7 mouse cellular contexts compared by ENCODE assay signal in the genomic region with DNA sequence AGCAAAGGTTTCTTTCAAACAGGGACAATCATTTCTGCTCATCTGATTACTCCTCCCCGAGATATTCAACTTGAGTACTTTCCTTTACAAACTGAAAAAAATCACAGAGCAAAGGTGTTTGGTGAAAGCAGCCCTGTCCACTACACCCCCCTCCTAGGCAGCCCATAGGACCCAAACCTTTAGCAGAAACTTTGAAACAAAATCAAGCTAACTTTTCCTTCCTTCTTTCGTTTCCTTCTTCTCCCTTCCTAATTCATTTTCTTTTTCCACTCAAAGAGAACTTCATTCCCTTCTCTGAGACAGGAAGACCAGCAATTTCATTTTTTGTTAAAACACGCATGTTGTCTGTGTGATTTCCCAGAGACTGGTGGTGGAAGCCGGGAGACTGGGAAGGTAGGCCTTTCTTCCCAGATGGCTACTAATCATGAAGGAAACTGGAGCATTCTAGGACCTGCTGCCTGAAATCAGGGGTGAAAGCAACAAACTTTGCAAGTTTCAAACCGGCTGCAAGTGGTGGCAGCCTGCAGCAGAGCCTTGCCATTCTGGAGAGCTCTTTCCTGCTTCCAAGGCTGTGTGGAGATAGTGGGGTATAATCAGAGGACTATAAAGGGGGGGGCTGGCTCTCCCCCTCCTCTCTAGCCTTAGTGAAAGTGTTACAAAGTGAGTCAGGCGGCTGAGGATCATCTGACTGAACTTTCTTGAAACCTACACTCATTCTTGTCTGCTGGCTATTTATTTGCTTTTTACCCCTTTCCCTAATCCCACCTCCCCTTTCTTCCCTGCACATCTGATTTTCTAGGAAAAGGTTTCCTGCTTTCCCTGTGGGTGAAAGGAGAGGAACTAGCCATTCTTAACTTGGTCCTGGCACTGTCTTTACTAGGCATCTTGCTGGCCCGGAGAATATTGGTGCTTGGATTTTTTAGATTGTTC. TPM values are rescaled to one million over a fixed set of nuclear protein-coding genes. Genes with fewer than 3 reads are reported as not detected.
A peak's percentile ranks its signal among the peaks of the same experiment; 100 is the strongest.
DNase-seq lines count a peak whose midpoint lies in the region; ATAC-seq and TF ChIP-seq lines count a peak whose summit lies in the region.

No protein-coding gene starts in this region.

- 17% methylated on average over 7 of the region's 7 CpGs for WGBS in lung, embryonic 15.5 days
- 34% methylated on average over 7 of the region's 7 CpGs for WGBS in forebrain, embryonic 11.5 days
- 38% methylated on average over 7 of the region's 7 CpGs for WGBS in hindbrain, postnatal 0 days
- WGBS in olfactory bulb, adult 2 months = 17% methylated on average over 7 of the region's 7 CpGs

- peak overlapping the region; percentile 69 for H3K27ac ChIP-seq in lung, embryonic 15.5 days
- no peak overlapping the region for H3K27ac ChIP-seq in forebrain, embryonic 11.5 days (ENCODE audit: low read depth, low read length)
- H3K27ac ChIP-seq in hindbrain, postnatal 0 days = peak overlapping the region; percentile 58
- peak overlapping the region; percentile 88 for H3K27ac ChIP-seq in olfactory bulb, adult 2 months (ENCODE audit: insufficient read depth, low read depth, low read length)

- no peak for ATAC-seq in lung, embryonic 15.5 days (ENCODE audit: borderline replicate concordance, extremely low read depth, low FRiP score, low TSS enrichment)
- ATAC-seq in forebrain, embryonic 11.5 days (replicated peaks; ENCODE audit: low FRiP score) = no peak
- ATAC-seq in hindbrain, postnatal 0 days = no peak
- no peak for ATAC-seq in inflammation-experienced regulatory T-cells, adult 6 months

- peaks cover 28% of the 10 kb centered on the region for H3K4me1 ChIP-seq in lung, embryonic 15.5 days
- H3K4me1 ChIP-seq in forebrain, embryonic 11.5 days (replicated peaks; ENCODE audit: control insufficient read depth, insufficient read depth, low read length) = peaks cover 40% of the 10 kb centered on the region
- H3K4me1 ChIP-seq in hindbrain, postnatal 0 days (ENCODE audit: insufficient read depth, low read length) = 0 out of 2 replicates have a peak, but pooled peaks cover 5% of the 10 kb centered on the region
- peaks cover 8% of the 10 kb centered on the region; the same call in 1 of the 2 replicates for H3K4me1 ChIP-seq in olfactory bulb, adult 2 months (ENCODE audit: control insufficient read depth, insufficient read depth, low read length)

- no peak for DNase-seq in lung, postnatal 36 days
- no peak for DNase-seq in forebrain, embryonic 11.5 days (ENCODE audit: low spot score)
- DNase-seq in hindbrain, postnatal 0 days (ENCODE audit: low spot score) = no peak
- no peak for DNase-seq in MN1 (ENCODE audit: low spot score)

- TF ChIP-seq POLR2A in olfactory bulb, adult 2 months (IDR thresholded peaks at IDR 0.05; ENCODE audit: insufficient read depth, low read depth, low read length) = no peak

- H3K27me3 ChIP-seq in lung, embryonic 15.5 days = peaks cover 10% of the 10 kb centered on the region
- no peaks in the 10 kb centered on the region for H3K27me3 ChIP-seq in forebrain, embryonic 11.5 days (ENCODE audit: control insufficient read depth, insufficient read depth, low read length)
- H3K27me3 ChIP-seq in hindbrain, postnatal 0 days (ENCODE audit: insufficient read depth, low read length) = no peaks in the 10 kb centered on the region

- peak overlapping the region; percentile 74 for H3K4me2 ChIP-seq in lung, embryonic 15.5 days
- H3K4me2 ChIP-seq in forebrain, embryonic 11.5 days (ENCODE audit: low read depth, low read length, severe bottlenecking) = peak overlapping the region; percentile 29; the same call in 1 of the 2 replicates
- peak overlapping the region; percentile 76 for H3K4me2 ChIP-seq in hindbrain, postnatal 0 days (ENCODE audit: low read depth, low read length)

- no peak for TF ChIP-seq CTCF in hindbrain, postnatal 0 days (IDR thresholded peaks at IDR 0.05; ENCODE audit: low read depth)
- no peak for TF ChIP-seq CTCF in olfactory bulb, adult 2 months (IDR thresholded peaks at IDR 0.05; ENCODE audit: insufficient read depth, low read depth, low read length)

- H3K4me3 ChIP-seq in lung, embryonic 15.5 days = peak overlapping the region; percentile 16
- peak overlapping the region; percentile 13; the same call in 1 of the 2 replicates for H3K4me3 ChIP-seq in forebrain, embryonic 11.5 days (ENCODE audit: low read depth, low read length)
- peak overlapping the region; percentile 15 for H3K4me3 ChIP-seq in hindbrain, postnatal 0 days (ENCODE audit: low read length)
- H3K4me3 ChIP-seq in olfactory bulb, adult 2 months (ENCODE audit: insufficient read depth, low read depth, low read length) = peak overlapping the region; percentile 41

- peak overlapping the region; percentile 43 for H3K9ac ChIP-seq in lung, embryonic 15.5 days
- peak overlapping the region; percentile 39 for H3K9ac ChIP-seq in forebrain, embryonic 11.5 days (ENCODE audit: low read length)
- peak overlapping the region; percentile 17; the same call in 1 of the 2 replicates for H3K9ac ChIP-seq in hindbrain, postnatal 0 days (replicated peaks; ENCODE audit: low read length)

- H3K36me3 ChIP-seq in lung, embryonic 15.5 days = no peaks in the 10 kb centered on the region
- H3K36me3 ChIP-seq in forebrain, embryonic 11.5 days (ENCODE audit: control insufficient read depth, insufficient read depth, low read length) = no peaks in the 10 kb centered on the region
- H3K36me3 ChIP-seq in hindbrain, postnatal 0 days (ENCODE audit: insufficient read depth, low read length) = no peaks in the 10 kb centered on the region

- H3K9me3 ChIP-seq in lung, embryonic 15.5 days = no peaks in the 10 kb centered on the region
- H3K9me3 ChIP-seq in forebrain, embryonic 11.5 days (ENCODE audit: control insufficient read depth, low read length) = no peaks in the 10 kb centered on the region
- H3K9me3 ChIP-seq in hindbrain, postnatal 0 days (ENCODE audit: low read length) = no peaks in the 10 kb centered on the region

RNA-seq across cellular contexts. Expression of a gene that starts 11.0 kb away (rescaled TPM):
- polyA plus RNA-seq in lung, embryonic 15.5 days (2015; fragmentation: Nextera tagmentation; extraction: Ambion mirVana) = 79.9 and 94.7 TPM in 2 replicates
- 45.6 and 50.0 TPM in 2 replicates for polyA plus RNA-seq in forebrain, embryonic 11.5 days (2014; fragmentation: Nextera tagmentation; extraction: Ambion mirVana)
- 47.7 and 52.0 TPM in 2 replicates for total RNA-seq in hindbrain, postnatal 0 days (2014; rRNA removed)
- polyA plus RNA-seq in hindbrain, postnatal 0 days (2015; fragmentation: Nextera tagmentation; extraction: Ambion mirVana) = 21.4 and 21.9 TPM in 2 replicates
- 125 and 1,127 TPM in 2 replicates for polyA plus RNA-seq in olfactory bulb, adult 2 months (2012; ENCODE audit: insufficient read depth, insufficient read length, low replicate concordance, missing spikeins)
- 1 to 10 TPM in 1 of 3 experiments, under 1 TPM in 2; 0.66 to 6.7 (median 0.91) TPM for polyA plus RNA-seq in inflammation-experienced regulatory T-cells, adult 6 months (2017; shearing (Covaris generic))
